Mouse (Mus musculus) adrenal gland (tissue): Measurements from ENCODE around the gene Med24.

Experiments used
- intact Hi-C: fragments of 180-260 bp; cut with DNase I; formaldehyde crosslinking; loops from one replicate; pipeline ENCODE4 v1.15.1; 2025

Med24 gene

GRCm38 (mm10) chr11:98723098-98723497 lies 6.1 kb downstream of the Med24 start:
- intact Hi-C loops: no loop called here

- intact Hi-C loops: no loop called here
Measured at GRCm38 (mm10) chr11:98721458-98722226, 7.6 kb downstream of the Med24 start.

- intact Hi-C loops: no loop called here
Measured at GRCm38 (mm10) chr11:98720756-98721155, 8.5 kb downstream of the Med24 start.

- intact Hi-C loops: loop anchor here (5.0 kb wide), 1 partner anchor 69 kb away; no protein-coding TSS in a partner anchor
Measured at GRCm38 (mm10) chr11:98717904-98718303, 11.3 kb downstream of the Med24 start.

GRCm38 (mm10) chr11:98715946-98716345 lies 13.3 kb downstream of the Med24 start:
- intact Hi-C loops: loop anchor here (5.0 kb wide), 1 partner anchor 71 kb away; no protein-coding TSS in a partner anchor

GRCm38 (mm10) chr11:98713703-98714102 lies 15.5 kb downstream of the Med24 start:
- intact Hi-C loops: loop anchor here (5.0 kb wide), 2 partner anchors 39 to 114 kb away; no protein-coding TSS in a partner anchor

- intact Hi-C loops: loop anchor here (5.0 kb wide), 2 partner anchors 40 to 115 kb away; no protein-coding TSS in a partner anchor
Measured at GRCm38 (mm10) chr11:98712009-98712408, 17.2 kb downstream of the Med24 start.

- intact Hi-C loops: loop anchor here (5.0 kb wide), 2 partner anchors 41 to 116 kb away; no protein-coding TSS in a partner anchor
Measured at GRCm38 (mm10) chr11:98711046-98711434, 18.2 kb downstream of the Med24 start.

GRCm38 (mm10) chr11:98710416-98711045 lies 18.7 kb downstream of the Med24 start:
- intact Hi-C loops: loop anchor here (5.0 kb wide), 2 partner anchors 42 to 117 kb away; no protein-coding TSS in a partner anchor

GRCm38 (mm10) chr11:98709001-98709741 lies 20.1 kb downstream of the Med24 start:
- intact Hi-C loops: no loop called here

GRCm38 (mm10) chr11:98708282-98708956 lies 20.8 kb downstream of the Med24 start:
- intact Hi-C loops: no loop called here

GRCm38 (mm10) chr11:98707401-98708281 lies 21.6 kb downstream of the Med24 start:
- intact Hi-C loops: no loop called here

GRCm38 (mm10) chr11:98705021-98705420 lies 24.2 kb downstream of the Med24 start:
- intact Hi-C loops: no loop called here

GRCm38 (mm10) chr11:98702323-98702722 lies 26.9 kb downstream of the Med24 start:
- intact Hi-C loops: loop anchor here (5.0 kb wide), 3 partner anchors 85 to 205 kb away; partner anchors contain the start of gene Cdc6

- intact Hi-C loops: loop anchor here (5.0 kb wide), 3 partner anchors 86 to 206 kb away; partner anchors contain the start of gene Cdc6
Measured at GRCm38 (mm10) chr11:98701213-98701670, 28.0 kb downstream of the Med24 start, which contains the start of gene Csf3. TSS of gene Csf3 (plus strand) at chr11:98701263.

- intact Hi-C loops: loop anchor here (5.0 kb wide), 3 partner anchors 87 to 207 kb away; partner anchors contain the start of gene Cdc6
Measured at GRCm38 (mm10) chr11:98699911-98700310, 29.3 kb downstream of the Med24 start.

GRCm38 (mm10) chr11:98698849-98699640 lies 30.2 kb downstream of the Med24 start:
- intact Hi-C loops: no loop called here

- intact Hi-C loops: no loop called here
Measured at GRCm38 (mm10) chr11:98697225-98697624, 32.0 kb downstream of the Med24 start.
